Mouse (Mus musculus) lung, adult 2 months (tissue): Measurements from ENCODE around the gene Ppox.

Source experiments
- CTCF ChIP-seq: fragments of 200-500 bp; IDR thresholded peaks from 2 replicates; pipeline ENCODE4 v1.5.1; 2011; ENCODE audit warnings: mild to moderate bottlenecking, low read length, control low read depth; ENCODE audit not compliant: insufficient read depth
- POLR2A ChIP-seq: fragments of 200-500 bp; IDR thresholded peaks from 2 replicates; pipeline ENCODE4 v1.6.1; 2011; ENCODE audit warnings: low read depth, mild to moderate bottlenecking, control low read depth, low read length, borderline replicate concordance; ENCODE audit errors: extremely low read depth

DNA sequence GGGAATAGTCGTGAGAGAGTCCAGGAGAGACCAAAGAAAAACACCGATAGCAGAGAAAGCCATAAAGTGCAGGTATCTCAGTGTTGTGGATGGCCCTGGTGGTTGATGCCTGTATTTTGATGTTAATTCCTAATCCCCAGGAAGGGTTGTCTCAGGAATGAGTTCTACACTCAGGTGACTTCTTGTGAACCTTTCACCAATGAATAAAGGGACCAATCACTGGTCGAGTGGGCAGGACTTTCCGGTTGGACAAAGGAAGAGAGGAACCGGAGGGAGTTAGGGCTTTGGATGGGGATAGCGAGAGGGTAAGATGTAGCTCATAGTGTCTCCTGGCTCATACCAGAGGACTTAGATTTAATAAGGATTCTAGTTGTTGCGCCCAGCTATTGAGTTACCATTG, 38.8 kb upstream of the Ppox start:
- TF ChIP-seq CTCF (no peak), POLR2A (no peak)
